Mouse (Mus musculus) 3T3-L1 (cell line): ENCODE measurements around the gene Zfp457.
"Not testable (repeated sequence)": the region's sequence is repeated elsewhere in the genome, so short reads cannot be mapped to it uniquely, and the experiment has no call there.

Experiments
- DNase-seq: peaks from one replicate; pipeline ENCODE4 v3.0.0-alpha.2; 2015; ENCODE audit warnings: low read depth, low spot score

Gene Zfp457

GRCm38 (mm10) chr13:67305822-67306672, at the start of gene Zfp457:
TSS of gene Zfp457 (minus strand) at chr13:67306485.
- peak; percentile 94 for DNase-seq

- DNase-seq: no peak
Measured at GRCm38 (mm10) chr13:67351854-67352253, 45.6 kb upstream of the Zfp457 start.

- no peak for DNase-seq
Measured at GRCm38 (mm10) chr13:67343422-67343821, 37.1 kb upstream of the Zfp457 start.

GRCm38 (mm10) chr13:67332877-67333276, 26.6 kb upstream of the Zfp457 start:
- DNase-seq: no peak

GRCm38 (mm10) chr13:67332019-67332724, 25.9 kb upstream of the Zfp457 start, which contains the start of gene Zfp595:
TSS of gene Zfp595 (minus strand) at chr13:67332570.
- peak; percentile 97 for DNase-seq

- DNase-seq: peak; percentile 19
Measured at GRCm38 (mm10) chr13:67306718-67307117, 433 bp upstream of the Zfp457 start.

- peak; percentile 72 for DNase-seq
Measured at GRCm38 (mm10) chr13:67278314-67278713, 28.0 kb downstream of the Zfp457 start, which contains the start of gene Zfp458. TSS of gene Zfp458 (minus strand) at chr13:67278466.

GRCm38 (mm10) chr13:67269383-67270065, 36.8 kb downstream of the Zfp457 start:
- not testable (repeated sequence) for DNase-seq

GRCm38 (mm10) chr13:67268568-67269369, 37.5 kb downstream of the Zfp457 start:
- peak; percentile 80 for DNase-seq
